Mouse (Mus musculus): ENCODE data around the gene Unc13d.

Unc13d gene

DNA sequence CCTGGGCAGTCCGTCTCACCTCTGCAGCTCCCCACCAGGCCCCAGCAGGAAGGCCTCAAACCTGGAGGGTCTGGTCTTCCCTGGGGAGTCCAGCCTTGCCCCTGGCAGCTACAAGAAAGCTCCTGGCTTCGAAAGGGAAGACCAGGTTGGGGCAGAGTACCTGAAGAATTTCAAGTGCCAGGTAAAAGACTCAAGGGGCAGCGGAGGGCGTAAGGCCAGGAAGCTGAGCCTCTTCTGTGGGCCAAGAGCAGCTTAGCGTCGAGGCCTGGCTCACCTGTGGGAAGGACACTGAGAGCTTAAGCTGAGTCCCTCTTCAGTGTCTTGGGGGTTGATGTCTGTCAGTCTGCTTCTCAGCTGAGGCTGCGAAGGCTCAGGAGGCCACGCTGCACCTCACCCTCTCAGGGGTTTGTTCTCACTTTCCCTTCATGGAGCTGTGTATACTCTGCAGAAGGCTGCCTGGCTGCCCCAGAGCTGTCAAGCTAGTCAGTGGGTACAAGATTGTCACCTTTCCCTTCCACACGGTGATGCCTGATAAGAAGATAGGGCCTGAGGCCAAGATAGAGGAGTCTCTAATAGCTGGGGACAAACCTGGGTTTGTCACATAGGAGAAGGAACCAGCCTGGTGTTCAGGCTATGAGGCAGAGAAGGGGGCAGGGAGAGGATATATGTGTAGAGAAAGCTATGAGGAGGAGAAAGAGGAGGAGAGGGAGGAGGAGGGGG lies 24.1 kb downstream of the Unc13d start:
- in situ Hi-C loops (cut with MboI, MseI) = no loop called here

- in situ Hi-C loops (cut with MboI, MseI) = no loop called here
Observed at GRCm38 (mm10) chr11:116050196-116050595, 27.6 kb downstream of the Unc13d start.

- in situ Hi-C loops (cut with MboI, MseI) = no loop called here
Observed at GRCm38 (mm10) chr11:116049610-116050009, 28.2 kb downstream of the Unc13d start.

- in situ Hi-C loops (cut with MboI, MseI) = no loop called here
Observed at GRCm38 (mm10) chr11:116045173-116045572, 32.6 kb downstream of the Unc13d start.

GRCm38 (mm10) chr11:116043286-116043685 lies 34.5 kb downstream of the Unc13d start:
- in situ Hi-C loops (cut with MboI, MseI) = no loop called here

- in situ Hi-C loops (cut with MboI, MseI) = no loop called here
Observed at GRCm38 (mm10) chr11:116042372-116043138, 35.2 kb downstream of the Unc13d start.

DNA sequence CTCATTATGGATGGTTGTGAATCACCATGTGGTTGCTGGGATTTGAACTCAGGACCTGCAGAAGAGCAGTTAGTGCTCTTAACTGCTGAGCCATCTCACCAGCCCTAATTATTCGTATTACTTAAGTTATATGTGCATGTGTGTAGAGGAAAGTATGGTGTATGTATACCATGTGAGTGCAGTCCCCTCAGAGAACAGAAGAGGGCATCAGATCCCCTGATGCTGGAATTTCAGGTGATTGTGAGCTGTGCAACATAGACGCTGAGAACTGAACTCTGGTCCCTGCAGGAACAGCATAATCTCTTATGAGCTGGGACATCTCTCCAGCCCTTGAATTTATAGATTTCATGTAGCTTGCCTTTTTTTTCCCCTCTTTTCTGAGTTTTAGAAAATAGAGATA lies 35.9 kb downstream of the Unc13d start:
- in situ Hi-C loops (cut with MboI, MseI) = no loop called here

GRCm38 (mm10) chr11:116040593-116040992 lies 37.2 kb downstream of the Unc13d start:
- in situ Hi-C loops (cut with MboI, MseI) = no loop called here

- in situ Hi-C loops (cut with MboI, MseI) = no loop called here
Observed at GRCm38 (mm10) chr11:116037826-116038225, 39.9 kb downstream of the Unc13d start.

GRCm38 (mm10) chr11:116036671-116037070 lies 41.1 kb downstream of the Unc13d start:
- in situ Hi-C loops (cut with MboI, MseI) = no loop called here

DNA sequence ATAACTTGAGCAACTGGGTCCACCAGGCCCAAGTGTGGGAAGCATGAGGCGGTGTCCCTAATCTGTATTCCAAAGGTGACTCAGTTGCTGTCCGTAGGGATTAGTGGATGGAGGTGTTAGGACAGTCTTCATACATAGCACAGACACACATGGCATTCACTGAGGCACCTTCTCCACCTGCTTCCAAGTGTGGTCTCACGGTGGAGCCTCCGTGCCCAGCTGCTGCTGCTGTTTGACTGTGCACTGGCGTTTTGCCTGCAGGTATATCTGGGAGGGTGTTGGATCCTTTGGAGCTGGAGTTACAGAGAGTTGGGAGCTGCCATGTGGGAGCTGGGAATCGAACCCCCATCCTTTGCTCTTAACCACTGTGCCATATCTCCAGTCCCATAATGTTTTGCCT lies 43.2 kb downstream of the Unc13d start:
- in situ Hi-C loops (cut with MboI, MseI) = loop anchor here (5.0 kb wide), 1 partner anchor 38 kb away; no protein-coding TSS in a partner anchor

GRCm38 (mm10) chr11:116030898-116031845 lies 46.6 kb downstream of the Unc13d start:
- in situ Hi-C loops (cut with MboI, MseI) = loop anchor here (5.0 kb wide), 1 partner anchor 41 kb away; no protein-coding TSS in a partner anchor

DNA sequence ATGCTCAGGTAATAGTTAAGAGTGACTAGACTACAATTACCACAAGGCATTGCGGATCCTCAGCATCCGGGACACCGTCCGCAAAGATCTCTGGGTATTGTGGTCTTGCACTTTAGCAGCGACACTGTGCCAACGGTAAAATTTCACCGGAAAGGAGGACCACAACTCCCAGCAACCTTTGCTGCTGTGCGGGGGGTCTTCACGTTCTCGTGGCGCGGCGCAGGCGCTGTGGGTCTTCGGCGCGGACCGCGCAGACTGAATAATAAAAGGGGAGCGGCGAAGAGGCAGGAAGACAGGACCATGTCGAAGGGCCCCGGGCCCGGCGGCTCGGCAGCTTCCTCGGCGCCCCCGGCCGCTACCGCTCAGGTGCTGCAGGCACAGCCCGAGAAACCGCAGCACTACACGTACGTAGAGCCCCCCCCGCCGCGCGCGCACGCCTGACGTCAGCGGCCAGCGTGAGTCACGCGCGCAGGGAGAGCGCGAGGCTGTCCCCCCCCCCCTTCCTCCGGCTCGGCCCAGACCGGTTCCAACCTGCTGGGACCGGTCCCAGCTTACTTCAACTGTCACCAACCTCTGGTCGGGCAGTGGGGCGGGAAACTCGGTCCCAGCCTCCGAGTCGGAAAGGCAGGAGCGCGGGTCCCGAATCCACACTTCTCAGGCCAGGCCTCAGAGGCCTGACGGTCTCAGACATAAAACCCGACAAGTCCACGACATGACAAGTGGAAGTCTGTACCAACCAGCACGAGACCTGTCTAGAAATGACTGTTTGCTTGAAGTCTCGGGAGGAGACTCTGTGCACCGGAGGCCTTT lies 47.5 kb downstream of the Unc13d start, which contains the start of gene Unk:
Unk (plus strand) TSS at position 235 of the 810 bp plus-strand sequence.
- in situ Hi-C loops (cut with MboI, MseI) = loop anchor here (5.0 kb wide), 1 partner anchor 42 kb away; no protein-coding TSS in a partner anchor

GRCm38 (mm10) chr11:116029086-116029865 lies 48.5 kb downstream of the Unc13d start:
- in situ Hi-C loops (cut with MboI, MseI) = no loop called here

- in situ Hi-C loops (cut with MboI, MseI) = no loop called here
Observed at GRCm38 (mm10) chr11:116028177-116028865, 49.4 kb downstream of the Unc13d start.

GRCm38 (mm10) chr11:116027756-116028155 lies 50.0 kb downstream of the Unc13d start, which contains the start of gene H3f3b:
H3f3b (minus strand) TSS chr11:116027962.
- in situ Hi-C loops (cut with MboI, MseI) = no loop called here

DNA sequence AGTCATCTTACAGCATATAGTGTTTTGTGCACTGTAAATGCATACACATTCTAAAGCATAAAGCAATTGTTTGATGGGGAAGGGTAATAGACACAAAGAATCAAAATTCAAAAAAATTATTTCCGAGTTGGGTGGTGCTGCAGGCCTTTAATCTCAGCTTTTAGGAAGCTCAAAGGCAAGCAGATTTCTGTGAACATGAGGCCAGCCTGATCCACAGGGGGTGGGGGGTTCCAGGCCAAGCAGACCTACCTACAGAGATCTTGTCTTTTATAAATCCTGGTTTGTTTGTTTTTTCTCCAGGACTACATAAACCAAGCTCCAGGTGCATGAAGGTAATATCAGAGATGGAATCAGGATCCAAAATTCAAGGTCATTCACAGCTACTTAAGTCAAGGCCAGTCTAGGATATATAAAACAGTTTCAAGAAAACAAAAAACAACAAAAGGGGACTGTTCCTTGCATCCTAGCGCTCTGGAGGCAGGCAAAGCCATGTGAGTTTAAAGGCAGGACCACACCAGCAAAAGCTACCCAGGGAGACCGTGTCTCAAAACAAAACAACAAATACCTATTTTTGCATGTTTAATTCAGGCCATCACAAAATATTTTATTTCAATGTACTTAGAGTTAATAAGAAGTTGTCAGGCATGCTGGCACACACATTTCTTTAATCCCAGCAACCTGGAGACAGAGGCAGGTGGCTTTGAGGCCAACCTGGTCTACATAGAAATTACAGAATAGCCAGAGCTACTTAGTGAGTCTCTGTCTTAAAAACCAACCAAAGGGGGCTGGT lies 52.5 kb downstream of the Unc13d start:
- in situ Hi-C loops (cut with MboI, MseI) = no loop called here

DNA sequence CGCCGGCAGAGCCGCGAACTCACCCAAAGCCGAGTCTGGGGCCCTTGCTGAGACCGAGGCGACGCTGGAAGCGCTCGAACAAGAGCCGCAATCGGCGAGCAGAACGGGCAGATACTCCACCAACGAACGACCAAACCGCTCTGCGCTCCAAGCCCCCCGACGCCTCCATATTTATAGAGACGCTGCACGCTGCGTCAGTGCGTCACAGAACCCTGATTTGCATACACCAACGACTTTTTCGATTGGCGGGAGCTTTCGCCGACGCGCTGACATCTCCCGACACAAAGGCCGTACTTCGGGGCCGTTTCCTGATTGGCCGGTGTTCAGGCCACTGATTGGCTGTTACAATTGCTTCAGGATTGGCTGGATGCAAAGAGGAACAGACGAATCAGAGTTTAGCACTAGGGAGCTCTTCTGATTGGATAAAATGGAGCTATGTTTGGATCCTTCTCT lies 53.4 kb downstream of the Unc13d start:
- in situ Hi-C loops (cut with MboI, MseI) = no loop called here

All from T-helper 2 cell (primary cell).